Mouse (Mus musculus): Measurements from ENCODE around the gene Tnip2. TPM values are rescaled to one million over a fixed set of nuclear protein-coding genes. Genes with fewer than 3 reads are reported as not detected.
A peak's percentile ranks its signal among the peaks of the same experiment; 100 is the strongest.

Tnip2 gene
- polyA plus RNA-seq, 1 experiment from 2014 or later = 13.2 TPM

GRCm38 (mm10) chr5:34521337-34521736 is 7.5 kb upstream of the Tnip2 start:
- Histone ChIP-seq H3K27me3 (replicated peaks) (peaks cover 4% of the 10 kb centered on the region; the same call in 1 of the 2 replicates), H3K4me1 (peaks cover 6% of the 10 kb centered on the region), H3K9me3 (replicated peaks) (no peaks in the 10 kb centered on the region), H3K36me3 (no peaks in the 10 kb centered on the region), H3K9ac (replicated peaks) (no peak overlapping the region), H3K4me2 (no peak overlapping the region), H3K4me3 (replicated peaks) (no peak overlapping the region), H3K27ac (replicated peaks) (no peak overlapping the region)
- 92% methylated on average over 3 of the region's 3 CpGs for WGBS
- ATAC-seq (ENCODE audit: low FRiP score) = no peak

GRCm38 (mm10) chr5:34520458-34521209 is 6.8 kb upstream of the Tnip2 start:
- Histone ChIP-seq H3K27me3 (replicated peaks) (peaks cover 4% of the 10 kb centered on the region; the same call in 1 of the 2 replicates), H3K4me2 (no peak overlapping the region), H3K27ac (replicated peaks) (no peak overlapping the region), H3K9me3 (replicated peaks) (no peaks in the 10 kb centered on the region), H3K4me1 (peaks cover under 1% of the 10 kb centered on the region; the same call in 1 of the 2 replicates), H3K4me3 (replicated peaks) (no peak overlapping the region), H3K9ac (replicated peaks) (no peak overlapping the region), H3K36me3 (no peaks in the 10 kb centered on the region)
- ATAC-seq (ENCODE audit: low FRiP score) = no peak
- 84% methylated on average over 11 of the region's 11 CpGs for WGBS

- H3K9ac ChIP-seq (replicated peaks) = no peak overlapping the region
- WGBS = 81% methylated on average over 9 of the region's 9 CpGs
- H3K27me3 ChIP-seq (replicated peaks) = peaks cover 3% of the 10 kb centered on the region; the same call in 1 of the 2 replicates
- no peak overlapping the region for H3K27ac ChIP-seq (replicated peaks)
- no peak overlapping the region for H3K4me3 ChIP-seq (replicated peaks)
- H3K4me2 ChIP-seq = no peak overlapping the region
- no peaks in the 10 kb centered on the region for H3K36me3 ChIP-seq
- no peaks in the 10 kb centered on the region for H3K9me3 ChIP-seq (replicated peaks)
- ATAC-seq (ENCODE audit: low FRiP score) = no peak
- H3K4me1 ChIP-seq = no peaks in the 10 kb centered on the region
These were observed 5.7 kb upstream of the Tnip2 start for GRCm38 (mm10) chr5:34519389-34519910.

GRCm38 (mm10) chr5:34517913-34518312 is 4.1 kb upstream of the Tnip2 start:
- no peaks in the 10 kb centered on the region for H3K27me3 ChIP-seq (replicated peaks)
- H3K4me2 ChIP-seq = no peak overlapping the region
- WGBS = 29% methylated on average over 3 of the region's 3 CpGs
- no peaks in the 10 kb centered on the region for H3K9me3 ChIP-seq (replicated peaks)
- no peak overlapping the region for H3K4me3 ChIP-seq (replicated peaks)
- peaks cover 5% of the 10 kb centered on the region; the same call in 1 of the 2 replicates for H3K4me1 ChIP-seq
- ATAC-seq (ENCODE audit: low FRiP score) = no peak
- H3K36me3 ChIP-seq = no peaks in the 10 kb centered on the region
- no peak overlapping the region for H3K9ac ChIP-seq (replicated peaks)
- no peak overlapping the region for H3K27ac ChIP-seq (replicated peaks)

GRCm38 (mm10) chr5:34515096-34515495 is 1.3 kb upstream of the Tnip2 start:
- H3K4me2 ChIP-seq = no peak overlapping the region
- H3K27ac ChIP-seq (replicated peaks) = no peak overlapping the region
- no peak overlapping the region for H3K9ac ChIP-seq (replicated peaks)
- H3K36me3 ChIP-seq = no peaks in the 10 kb centered on the region
- H3K9me3 ChIP-seq (replicated peaks) = no peaks in the 10 kb centered on the region
- H3K27me3 ChIP-seq (replicated peaks) = 0 out of 2 replicates have a peak, but pooled peaks cover 7% of the 10 kb centered on the region
- ATAC-seq (ENCODE audit: low FRiP score) = no peak
- no peak overlapping the region for H3K4me3 ChIP-seq (replicated peaks)
- H3K4me1 ChIP-seq = peaks cover 6% of the 10 kb centered on the region; the same call in 1 of the 2 replicates

GRCm38 (mm10) chr5:34514218-34514566 is 401 bp upstream of the Tnip2 start:
- 0 out of 2 replicates have a peak, but pooled peaks cover 7% of the 10 kb centered on the region for H3K27me3 ChIP-seq (replicated peaks)
- H3K4me3 ChIP-seq (replicated peaks) = peak overlapping the region; percentile 72
- no peak overlapping the region; the same call in 1 of the 2 replicates for H3K9ac ChIP-seq (replicated peaks)
- H3K9me3 ChIP-seq (replicated peaks) = no peaks in the 10 kb centered on the region
- WGBS = 21% methylated on average over 7 of the region's 7 CpGs
- H3K27ac ChIP-seq (replicated peaks) = no peak overlapping the region
- peak overlapping the region; percentile 88 for H3K4me2 ChIP-seq
- peak; percentile 29; the same call in 1 of the 2 replicates for ATAC-seq (ENCODE audit: low FRiP score)
- H3K4me1 ChIP-seq = peaks cover 6% of the 10 kb centered on the region; the same call in 1 of the 2 replicates
- no peaks in the 10 kb centered on the region for H3K36me3 ChIP-seq

- H3K4me2 ChIP-seq = peak overlapping the region; percentile 88; the same call in 1 of the 2 replicates
- no peak for ATAC-seq (ENCODE audit: low FRiP score)
- WGBS = 85% methylated on average over 3 of the region's 3 CpGs
These were observed 1.3 kb downstream of the Tnip2 start for GRCm38 (mm10) chr5:34512486-34512885.

GRCm38 (mm10) chr5:34502821-34503220 is 11.0 kb downstream of the Tnip2 start:
- H3K4me3 ChIP-seq (replicated peaks) = no peak overlapping the region
- H3K9ac ChIP-seq (replicated peaks) = no peak overlapping the region
- WGBS = 76% methylated on average over 6 of the region's 6 CpGs
- no peak overlapping the region for H3K4me2 ChIP-seq
- no peak overlapping the region for H3K27ac ChIP-seq (replicated peaks)
- no peaks in the 10 kb centered on the region for H3K27me3 ChIP-seq (replicated peaks)
- H3K4me1 ChIP-seq = no peaks in the 10 kb centered on the region
- no peaks in the 10 kb centered on the region for H3K9me3 ChIP-seq (replicated peaks)
- H3K36me3 ChIP-seq = no peaks in the 10 kb centered on the region
- ATAC-seq (ENCODE audit: low FRiP score) = no peak

More at GRCm38 (mm10) chr5:34512486-34512885, 1.3 kb downstream of the Tnip2 start:
- no peaks in the 10 kb centered on the region for H3K9me3 ChIP-seq (replicated peaks)
- H3K4me1 ChIP-seq = peaks cover 6% of the 10 kb centered on the region; the same call in 1 of the 2 replicates
- H3K27me3 ChIP-seq (replicated peaks) = 0 out of 2 replicates have a peak, but pooled peaks cover 7% of the 10 kb centered on the region
- H3K36me3 ChIP-seq = no peaks in the 10 kb centered on the region
- no peak overlapping the region for H3K4me3 ChIP-seq (replicated peaks)
- H3K27ac ChIP-seq (replicated peaks) = no peak overlapping the region
- no peak overlapping the region for H3K9ac ChIP-seq (replicated peaks)

GRCm38 (mm10) chr5:34502411-34502810 is 11.4 kb downstream of the Tnip2 start:
- Histone ChIP-seq H3K9ac (replicated peaks) (no peak overlapping the region), H3K27ac (replicated peaks) (no peak overlapping the region), H3K36me3 (no peaks in the 10 kb centered on the region), H3K4me2 (no peak overlapping the region), H3K4me1 (no peaks in the 10 kb centered on the region), H3K9me3 (replicated peaks) (no peaks in the 10 kb centered on the region), H3K4me3 (replicated peaks) (no peak overlapping the region), H3K27me3 (replicated peaks) (no peaks in the 10 kb centered on the region)
- WGBS = 86% methylated on average over 1 of the region's 1 CpGs
- ATAC-seq (ENCODE audit: low FRiP score) = no peak

- Histone ChIP-seq H3K4me1 (no peaks in the 10 kb centered on the region), H3K27me3 (replicated peaks) (no peaks in the 10 kb centered on the region), H3K4me3 (replicated peaks) (no peak overlapping the region), H3K4me2 (no peak overlapping the region), H3K27ac (replicated peaks) (no peak overlapping the region), H3K9ac (replicated peaks) (no peak overlapping the region), H3K36me3 (no peaks in the 10 kb centered on the region), H3K9me3 (replicated peaks) (no peaks in the 10 kb centered on the region)
- no peak for ATAC-seq (ENCODE audit: low FRiP score)
- WGBS = 86% methylated on average over 3 of the region's 3 CpGs
These were observed 12.2 kb downstream of the Tnip2 start for GRCm38 (mm10) chr5:34501588-34501987.

- no peaks in the 10 kb centered on the region for H3K36me3 ChIP-seq
- H3K4me1 ChIP-seq = no peaks in the 10 kb centered on the region
- H3K27me3 ChIP-seq (replicated peaks) = no peaks in the 10 kb centered on the region
- WGBS = 87% methylated on average over 5 of the region's 5 CpGs
- H3K27ac ChIP-seq (replicated peaks) = no peak overlapping the region
- H3K4me3 ChIP-seq (replicated peaks) = no peak overlapping the region
- no peak overlapping the region for H3K4me2 ChIP-seq
- ATAC-seq (ENCODE audit: low FRiP score) = no peak
- no peak overlapping the region for H3K9ac ChIP-seq (replicated peaks)
- no peaks in the 10 kb centered on the region for H3K9me3 ChIP-seq (replicated peaks)
These were observed 12.9 kb downstream of the Tnip2 start for GRCm38 (mm10) chr5:34500886-34501285.

GRCm38 (mm10) chr5:34496745-34497144 is 17.0 kb downstream of the Tnip2 start:
- H3K27me3 ChIP-seq (replicated peaks) = no peaks in the 10 kb centered on the region
- no peaks in the 10 kb centered on the region for H3K4me1 ChIP-seq
- no peak overlapping the region for H3K9ac ChIP-seq (replicated peaks)
- no peak overlapping the region for H3K4me3 ChIP-seq (replicated peaks)
- WGBS = 80% methylated on average over 6 of the region's 6 CpGs
- no peak overlapping the region for H3K27ac ChIP-seq (replicated peaks)
- no peaks in the 10 kb centered on the region for H3K9me3 ChIP-seq (replicated peaks)
- no peak overlapping the region for H3K4me2 ChIP-seq
- ATAC-seq (ENCODE audit: low FRiP score) = no peak
- no peaks in the 10 kb centered on the region for H3K36me3 ChIP-seq

Measured in neural tube, embryonic 15.5 days (tissue).